Mouse (Mus musculus) erythroblast, embryonic 14.5 days (primary cell): Measurements from ENCODE around the gene Clip1. TPM values are rescaled to one million over a fixed set of nuclear protein-coding genes. Genes with fewer than 3 reads are reported as not detected.

ENCODE experiments used
- H3K27me3 ChIP-seq: 2 replicates; pipeline ENCODE4 v1.6.1; 2012; ENCODE audit warnings: inconsistent platforms; ENCODE audit not compliant: control insufficient read depth
- H3K36me3 ChIP-seq: 2 replicates; pipeline ENCODE4 v1.6.1; 2012; ENCODE audit warnings: mild to moderate bottlenecking, inconsistent platforms; ENCODE audit not compliant: control insufficient read depth
- H3K4me1 ChIP-seq: 2 replicates; pipeline ENCODE4 v1.6.1; 2012; ENCODE audit warnings: inconsistent platforms; ENCODE audit not compliant: control insufficient read depth
- H3K4me3 ChIP-seq: replicated peaks from 2 replicates; pipeline ENCODE3; 2012; ENCODE audit warnings: moderate library complexity, mild to moderate bottlenecking, inconsistent platforms
- H3K9me3 ChIP-seq: 2 replicates; pipeline ENCODE4 v1.6.1; 2012; ENCODE audit warnings: low read length, inconsistent platforms, mixed read lengths; ENCODE audit not compliant: control insufficient read depth
- GATA1 ChIP-seq: IDR thresholded peaks from 2 replicates; pipeline ENCODE4 v1.6.1; 2012; ENCODE audit warnings: low read length, inconsistent platforms, mixed read lengths
- TAL1 ChIP-seq: IDR thresholded peaks from 3 replicates; pipeline ENCODE4 v1.6.1; 2012; ENCODE audit warnings: low read length, inconsistent platforms, mixed read lengths
- polyA plus RNA-seq: library from polyadenylated mRNA; stranded (reverse); fragments of >175 nt; gene quantifications from 2 replicates; pipeline ENCODE4 v1.2.3, GENCODE M21; 2012

Clip1 gene
- polyA plus RNA-seq, 1 experiment: 1.1 TPM

DNA sequence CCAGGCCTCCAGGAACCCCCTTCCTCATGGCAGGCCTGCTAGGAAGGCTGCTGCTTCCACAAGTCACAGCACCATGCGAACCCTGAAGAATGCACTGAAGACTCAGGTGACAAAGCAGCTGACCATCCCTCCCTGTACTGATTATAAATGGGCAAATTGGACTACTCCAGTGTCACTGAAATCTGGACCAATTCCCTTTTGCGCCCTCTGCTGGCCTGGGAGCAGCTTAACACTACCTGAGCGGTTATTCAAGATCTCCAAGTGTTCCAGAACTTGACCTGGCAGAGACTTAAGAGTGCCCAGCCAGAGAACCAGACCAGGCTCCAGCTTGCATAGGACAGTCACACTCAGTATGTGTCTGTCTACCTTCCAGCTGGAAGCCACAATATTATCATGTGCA is 14.8 kb upstream of the Clip1 start:
- no peak overlapping the region for H3K4me3 ChIP-seq
- no peak for TF ChIP-seq TAL1
- TF ChIP-seq GATA1: no peak
- peaks cover 73% of the 10 kb centered on the region for H3K36me3 ChIP-seq
- no peaks in the 10 kb centered on the region for H3K9me3 ChIP-seq
- H3K4me1 ChIP-seq: no peaks in the 10 kb centered on the region
- H3K27me3 ChIP-seq: no peaks in the 10 kb centered on the region

DNA sequence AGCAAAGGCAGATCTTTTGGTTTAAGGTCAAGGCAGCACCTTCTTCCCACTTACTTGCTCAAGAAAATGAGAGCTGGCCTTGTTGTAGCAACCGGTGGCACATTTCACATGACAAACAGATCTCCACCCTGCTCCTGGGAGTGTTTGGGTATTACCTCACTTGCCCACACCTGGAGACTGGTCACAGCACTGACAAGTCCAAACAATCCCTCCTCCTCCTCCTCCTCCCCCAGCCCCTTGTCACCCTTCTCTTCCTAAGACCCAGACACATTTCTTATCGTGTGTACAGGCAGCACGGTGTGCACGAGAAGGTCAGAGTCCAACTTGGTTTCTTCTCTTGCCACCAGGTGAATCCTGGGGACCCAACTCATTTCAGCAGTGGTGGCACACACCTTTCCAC is 12.5 kb upstream of the Clip1 start:
- Histone ChIP-seq H3K9me3 (no peaks in the 10 kb centered on the region), H3K4me3 (no peak overlapping the region), H3K27me3 (no peaks in the 10 kb centered on the region), H3K4me1 (no peaks in the 10 kb centered on the region), H3K36me3 (peaks cover 50% of the 10 kb centered on the region)
- TF ChIP-seq TAL1 (no peak), GATA1 (no peak)

DNA sequence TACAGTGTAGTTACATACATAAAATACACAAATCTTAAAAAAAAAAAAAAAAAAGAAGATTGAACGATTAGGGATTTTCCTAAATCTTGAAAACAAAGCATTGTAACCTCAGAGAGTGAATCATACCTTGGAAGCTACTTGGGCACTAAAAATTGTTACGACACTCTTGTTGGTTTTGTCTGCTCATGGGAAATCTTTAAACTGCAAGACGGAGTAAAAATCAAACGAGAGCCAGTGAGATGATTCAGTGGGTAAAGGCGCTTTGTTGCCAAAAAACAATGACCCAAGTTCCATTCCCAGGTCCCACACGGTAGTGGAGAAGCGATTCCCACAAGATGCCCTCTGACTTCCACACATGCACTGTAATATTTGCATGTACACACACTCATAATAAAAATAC is 11.8 kb upstream of the Clip1 start:
- no peak for TF ChIP-seq TAL1
- no peak for TF ChIP-seq GATA1

DNA sequence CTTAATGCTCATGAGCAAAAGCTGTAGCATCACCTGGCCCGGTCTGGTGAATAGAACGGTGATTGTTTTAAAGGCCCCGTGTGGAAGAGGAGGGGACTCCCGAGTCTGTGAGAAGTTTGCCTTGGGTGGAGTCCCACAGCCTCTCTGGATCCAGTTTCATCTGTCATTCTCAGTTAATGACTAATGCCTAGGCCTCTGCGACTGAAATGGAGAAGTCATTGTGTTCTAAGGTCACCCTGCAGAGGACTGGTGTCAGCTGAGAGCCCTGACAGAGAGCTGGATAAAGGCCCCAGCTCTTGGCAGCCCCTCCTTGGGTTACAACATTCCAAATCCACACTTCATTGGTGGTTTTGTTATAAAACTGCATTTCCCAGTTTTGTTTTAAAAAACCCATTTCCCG is 10.1 kb upstream of the Clip1 start:
- no peak overlapping the region for H3K4me3 ChIP-seq
- TF ChIP-seq GATA1 (no peak), TAL1 (no peak)
- peaks cover 1% of the 10 kb centered on the region; the same call in 1 of the 2 replicates for H3K4me1 ChIP-seq
- peaks cover 25% of the 10 kb centered on the region for H3K36me3 ChIP-seq
- no peaks in the 10 kb centered on the region for H3K9me3 ChIP-seq
- no peaks in the 10 kb centered on the region for H3K27me3 ChIP-seq

More for the DNA sequence above, 11.8 kb upstream of the Clip1 start:
- Histone ChIP-seq H3K36me3 (peaks cover 43% of the 10 kb centered on the region), H3K9me3 (no peaks in the 10 kb centered on the region), H3K4me1 (no peaks in the 10 kb centered on the region), H3K27me3 (no peaks in the 10 kb centered on the region), H3K4me3 (no peak overlapping the region)

DNA sequence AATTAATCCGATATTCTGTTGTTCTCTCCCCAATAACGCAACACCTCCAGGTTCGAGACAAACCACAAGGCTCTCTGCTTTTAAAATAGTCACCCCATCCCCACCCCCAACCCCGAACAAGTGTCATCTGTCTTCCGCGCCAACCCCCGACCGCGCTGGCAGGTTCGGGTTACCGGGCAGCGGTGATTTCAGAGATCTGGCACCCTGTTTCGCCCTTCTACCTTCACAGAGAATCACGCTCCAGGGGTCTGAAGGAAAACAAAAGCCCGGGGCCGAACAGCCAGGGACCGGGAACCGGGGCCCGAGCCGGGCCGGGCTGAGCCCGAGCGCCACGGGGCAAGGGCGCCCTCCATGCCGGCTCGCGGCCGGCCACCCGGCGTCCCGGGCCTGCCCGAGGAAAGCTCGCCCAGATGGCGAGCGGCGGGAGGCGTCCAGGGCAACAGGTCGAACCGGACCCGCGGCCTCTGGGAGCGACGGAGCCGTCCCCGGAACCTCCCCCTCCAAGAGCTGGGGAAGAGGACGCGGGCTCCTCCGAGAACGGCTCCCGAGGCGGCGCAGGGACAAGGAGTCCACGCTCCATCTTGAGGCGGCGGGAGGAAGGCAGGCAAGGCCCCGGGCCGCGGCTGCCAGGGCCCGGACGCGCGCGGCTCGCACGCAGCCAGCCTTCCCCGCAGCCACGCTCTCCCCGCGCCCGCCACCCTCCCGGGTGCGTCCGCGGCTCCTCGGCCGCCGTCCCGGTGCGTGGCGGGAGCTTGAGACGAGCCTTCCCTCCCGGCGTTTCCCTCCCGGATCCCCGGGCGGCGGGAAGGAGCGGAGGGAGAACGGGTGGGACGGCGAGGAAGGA is 819 bp downstream of the Clip1 start:
- H3K9me3 ChIP-seq: no peaks in the 10 kb centered on the region
- H3K4me1 ChIP-seq: peaks cover 26% of the 10 kb centered on the region
- no peaks in the 10 kb centered on the region for H3K36me3 ChIP-seq
- peak overlapping the region; percentile 88 for H3K4me3 ChIP-seq
- H3K27me3 ChIP-seq: peaks cover 18% of the 10 kb centered on the region
- TF ChIP-seq GATA1 (no peak), TAL1 (no peak)

DNA sequence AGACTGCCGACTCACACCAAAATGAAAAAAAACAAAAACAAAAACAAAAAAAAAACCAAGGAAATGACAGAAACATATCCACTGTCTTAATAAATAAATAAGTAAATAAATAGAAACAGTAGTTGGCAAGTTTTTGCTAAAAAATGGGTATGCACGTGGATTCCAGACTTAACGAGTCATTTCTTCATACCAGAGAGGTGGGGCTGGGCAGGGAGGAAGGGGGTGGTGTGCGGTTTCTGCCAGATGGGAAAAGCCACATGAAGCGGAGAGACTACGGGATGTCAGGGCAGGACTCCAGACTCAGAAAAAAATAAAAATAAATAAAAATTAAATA is 1.4 kb downstream of the Clip1 start:
- Histone ChIP-seq H3K4me1 (peaks cover 26% of the 10 kb centered on the region), H3K36me3 (no peaks in the 10 kb centered on the region), H3K9me3 (no peaks in the 10 kb centered on the region), H3K27me3 (peaks cover 18% of the 10 kb centered on the region), H3K4me3 (peak overlapping the region; percentile 88)
- TF ChIP-seq TAL1: no peak
- no peak for TF ChIP-seq GATA1

DNA sequence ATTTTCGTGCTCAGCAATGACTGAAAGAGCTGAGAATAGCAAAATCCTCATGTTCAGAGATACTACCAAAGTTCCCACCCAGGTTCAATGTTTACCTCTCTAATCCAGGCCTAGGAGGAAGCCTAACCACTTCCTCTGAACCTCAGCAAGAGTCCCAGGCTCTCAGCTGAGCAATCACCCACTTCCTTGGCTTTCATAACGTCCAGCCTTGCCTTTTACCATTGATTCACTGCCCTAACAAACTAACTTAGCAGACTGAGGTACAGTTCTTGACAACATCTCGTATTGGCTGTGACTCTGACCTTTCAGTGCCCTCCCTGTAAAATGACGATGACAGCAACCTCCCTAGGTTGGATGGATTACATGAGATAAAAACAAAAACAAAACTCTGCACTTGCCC is 2.0 kb downstream of the Clip1 start:
- Histone ChIP-seq H3K27me3 (peaks cover 18% of the 10 kb centered on the region), H3K9me3 (no peaks in the 10 kb centered on the region), H3K36me3 (no peaks in the 10 kb centered on the region), H3K4me1 (peaks cover 26% of the 10 kb centered on the region), H3K4me3 (peak overlapping the region; percentile 88)
- TF ChIP-seq TAL1 (no peak), GATA1 (no peak)

DNA sequence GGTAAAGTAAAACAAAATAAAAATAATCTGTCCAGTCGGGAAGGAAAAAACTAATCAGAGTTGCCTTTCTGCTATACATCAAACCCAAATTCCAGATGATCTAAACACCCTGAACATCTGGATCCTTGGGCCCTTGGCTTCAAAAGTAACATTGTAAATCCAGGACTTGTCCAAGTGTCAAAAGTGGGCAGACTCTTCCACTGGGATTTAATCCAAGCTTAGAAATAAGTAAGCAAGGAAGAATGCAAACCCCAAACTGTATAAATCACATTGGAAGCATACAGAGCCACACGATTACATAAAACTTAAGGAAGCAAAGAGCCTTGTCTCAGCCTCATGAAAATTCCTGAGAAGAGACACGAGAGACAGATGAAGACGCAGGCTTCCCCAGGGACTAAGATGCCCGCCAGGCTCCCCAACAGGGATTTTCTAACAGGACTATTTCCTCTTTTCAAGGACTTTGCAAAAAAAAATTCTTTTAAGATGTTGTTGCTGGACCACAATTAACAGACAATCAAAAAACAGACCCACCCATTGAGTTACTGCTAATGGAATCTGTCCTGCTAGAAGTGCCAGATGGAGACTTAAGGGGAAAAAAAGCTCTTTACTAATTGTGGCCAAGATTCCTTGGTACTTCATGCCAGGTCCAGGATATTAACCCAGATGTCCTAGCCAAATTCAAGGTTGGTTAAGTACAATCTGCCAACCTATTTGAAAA is 4.7 kb downstream of the Clip1 start:
- peaks cover 11% of the 10 kb centered on the region for H3K27me3 ChIP-seq
- peaks cover 22% of the 10 kb centered on the region for H3K4me1 ChIP-seq
- H3K36me3 ChIP-seq: no peaks in the 10 kb centered on the region
- no peaks in the 10 kb centered on the region for H3K9me3 ChIP-seq
- H3K4me3 ChIP-seq: no peak overlapping the region
- TF ChIP-seq TAL1 (no peak), GATA1 (no peak)

DNA sequence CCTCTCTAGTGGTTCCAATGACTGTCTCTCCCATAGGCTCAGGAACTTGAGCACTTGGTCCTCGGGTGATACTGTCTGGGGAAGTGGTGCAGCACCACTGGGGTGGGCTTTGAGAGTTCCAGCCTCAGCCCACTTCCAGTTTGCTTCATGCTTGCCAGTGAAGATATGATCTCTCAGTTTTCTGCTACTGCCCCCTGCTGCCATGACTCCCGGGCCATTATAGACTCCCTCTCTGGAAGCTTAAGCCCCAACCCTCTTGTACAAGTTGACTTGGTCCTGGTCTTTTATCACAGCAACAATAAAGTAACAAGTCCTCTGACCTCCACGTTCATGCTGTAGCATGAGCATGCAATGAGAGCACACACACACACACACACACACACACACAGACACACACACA is 5.3 kb downstream of the Clip1 start:
- no peak overlapping the region for H3K4me3 ChIP-seq
- H3K27me3 ChIP-seq: peaks cover 5% of the 10 kb centered on the region
- no peaks in the 10 kb centered on the region for H3K36me3 ChIP-seq
- H3K4me1 ChIP-seq: peaks cover 16% of the 10 kb centered on the region
- no peaks in the 10 kb centered on the region for H3K9me3 ChIP-seq
- TF ChIP-seq TAL1: no peak
- no peak for TF ChIP-seq GATA1

DNA sequence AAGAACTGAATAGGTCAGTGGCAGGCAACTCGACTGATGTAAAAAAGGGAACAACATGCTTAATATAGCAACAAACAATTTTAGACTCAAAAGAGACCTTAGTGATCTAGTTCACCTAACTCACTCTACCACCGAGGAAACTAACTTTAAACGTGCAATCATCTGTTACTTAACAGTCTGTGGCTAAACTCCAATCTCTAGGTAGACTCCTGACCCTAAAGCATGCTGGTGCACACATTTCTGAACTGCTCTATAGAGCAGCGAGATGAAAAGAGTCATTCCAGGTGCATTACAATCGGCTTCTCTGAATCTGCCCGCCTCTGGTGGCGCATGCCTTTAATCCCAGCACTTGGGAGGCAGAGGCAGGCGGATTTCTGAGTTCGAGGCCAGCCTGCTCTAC is 8.7 kb downstream of the Clip1 start:
- TF ChIP-seq GATA1 (no peak), TAL1 (no peak)
- H3K4me1 ChIP-seq: peaks cover 3% of the 10 kb centered on the region; the same call in 1 of the 2 replicates

More for the DNA sequence above, 8.7 kb downstream of the Clip1 start:
- Histone ChIP-seq H3K9me3 (no peaks in the 10 kb centered on the region), H3K27me3 (no peaks in the 10 kb centered on the region), H3K4me3 (no peak overlapping the region), H3K36me3 (no peaks in the 10 kb centered on the region)
